Mouse (Mus musculus): ENCODE results near the gene Cyb561d1.

- TF ChIP-seq CTCF (IDR thresholded peaks at IDR 0.05; ENCODE audit: extremely low read depth, insufficient read length, insufficient replicate concordance, low read depth, low read length) (peak; percentile 15; the same call in 1 of the 2 replicates), POLR2A (IDR thresholded peaks at IDR 0.05; ENCODE audit: low read depth, low read length) (no peak)
Measured at GRCm38 (mm10) chr3:108178756-108179715, 22.0 kb downstream of the Cyb561d1 start.
